Mouse (Mus musculus) right cerebral cortex, adult 2 months (tissue): ENCODE measurements around the gene Lrit2.

Experiments
- DNase-seq, 2 experiments: peaks; one replicate each; pipeline ENCODE4 v3.0.0; 2021 to 2022; ENCODE audit warnings: low spot score in 2 of 2

Lrit2 gene

DNA sequence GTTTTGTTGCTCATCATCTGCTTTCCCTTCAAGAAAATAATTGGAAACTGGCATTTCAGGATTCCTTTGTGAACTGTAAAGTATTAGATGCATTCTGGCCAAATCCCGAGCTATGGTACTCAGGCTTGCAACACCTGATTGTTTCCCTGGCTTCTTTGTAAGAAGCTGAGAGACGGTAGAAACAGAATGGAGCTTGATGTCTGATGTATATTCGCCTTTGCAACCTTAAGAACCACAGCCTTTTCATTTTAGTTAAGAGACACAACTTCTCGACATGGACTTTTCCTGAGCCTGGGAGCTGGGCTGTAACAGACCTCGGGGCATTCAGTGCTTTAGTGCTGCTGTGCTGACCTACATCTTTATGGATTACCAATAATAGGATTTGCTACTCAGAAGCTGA, at the start of gene Lrit2:
Gene Lrit2 (plus strand): TSS at position 301 of the 400 bp plus-strand sequence.
- no peak for DNase-seq

DNA sequence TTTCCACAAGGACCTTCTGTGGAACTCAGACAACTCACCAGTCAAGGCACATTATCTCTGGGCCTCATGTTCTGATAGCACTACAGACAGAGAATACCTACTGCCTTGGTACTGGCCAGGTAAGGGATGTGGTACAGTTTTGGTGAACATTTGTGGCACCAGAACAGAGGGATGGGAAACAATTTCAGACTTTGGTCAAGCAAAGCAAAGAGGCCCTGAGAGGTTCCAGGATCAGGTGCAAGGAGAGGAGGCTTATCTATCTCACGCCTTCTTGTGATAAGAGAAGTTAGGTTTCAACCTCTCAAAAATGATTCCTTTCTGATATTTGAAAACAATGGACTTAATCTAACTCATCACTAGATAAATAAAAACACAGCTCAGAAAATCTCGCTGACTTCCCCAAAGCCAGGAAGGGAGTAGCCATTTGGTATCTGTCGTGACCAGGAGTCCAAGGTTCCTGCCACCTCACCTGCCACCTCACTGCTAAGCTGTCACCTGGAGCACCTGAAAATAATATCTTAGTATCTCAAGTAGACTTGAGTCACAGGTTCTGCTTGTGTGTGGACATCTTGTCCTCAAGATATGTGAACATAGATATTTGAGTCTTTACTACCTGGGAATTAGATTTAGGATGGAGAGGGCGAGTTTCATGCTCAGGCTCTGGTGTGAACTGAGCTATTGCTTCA, 40.3 kb upstream of the Lrit2 start:
- DNase-seq, result no peak

DNA sequence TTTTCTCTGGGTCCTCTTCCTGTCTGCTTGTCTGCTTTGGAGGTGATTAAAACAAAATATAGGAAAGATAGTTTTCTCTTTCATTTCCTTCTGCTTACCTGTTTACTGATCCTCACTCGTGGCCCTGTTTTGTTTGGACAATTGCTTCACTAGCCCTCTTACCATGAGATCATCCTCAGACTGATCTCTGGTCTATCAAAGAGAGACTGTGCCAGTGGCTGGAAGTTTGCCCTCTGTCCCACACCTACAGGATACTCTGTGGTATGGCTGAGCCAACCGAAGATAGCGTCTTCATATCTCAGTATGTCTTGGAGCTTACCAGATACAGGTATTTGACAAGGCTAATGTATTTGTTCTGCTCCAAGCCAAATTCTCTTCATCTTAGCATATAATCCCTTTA, 39.8 kb upstream of the Lrit2 start:
- DNase-seq, result no peak

DNA sequence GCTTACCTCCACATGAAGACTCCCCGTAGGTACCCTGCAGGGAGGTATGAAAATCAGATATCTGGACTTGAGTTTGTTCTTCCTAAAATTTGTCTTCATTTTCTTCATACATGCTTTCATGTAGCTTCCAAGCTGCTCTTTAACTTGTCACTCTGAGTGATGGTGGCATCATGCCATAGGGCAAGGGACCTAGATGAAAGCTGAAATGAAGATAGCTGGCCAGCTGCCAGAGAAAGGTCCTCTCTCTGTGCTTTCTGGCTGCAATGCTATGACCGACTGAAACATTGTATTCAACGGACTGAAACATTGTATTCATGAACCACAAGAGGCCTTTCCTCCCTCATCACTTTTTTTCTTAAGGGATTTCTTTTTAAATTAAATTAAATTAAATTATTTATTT, 39.2 kb upstream of the Lrit2 start:
- no peak for DNase-seq

DNA sequence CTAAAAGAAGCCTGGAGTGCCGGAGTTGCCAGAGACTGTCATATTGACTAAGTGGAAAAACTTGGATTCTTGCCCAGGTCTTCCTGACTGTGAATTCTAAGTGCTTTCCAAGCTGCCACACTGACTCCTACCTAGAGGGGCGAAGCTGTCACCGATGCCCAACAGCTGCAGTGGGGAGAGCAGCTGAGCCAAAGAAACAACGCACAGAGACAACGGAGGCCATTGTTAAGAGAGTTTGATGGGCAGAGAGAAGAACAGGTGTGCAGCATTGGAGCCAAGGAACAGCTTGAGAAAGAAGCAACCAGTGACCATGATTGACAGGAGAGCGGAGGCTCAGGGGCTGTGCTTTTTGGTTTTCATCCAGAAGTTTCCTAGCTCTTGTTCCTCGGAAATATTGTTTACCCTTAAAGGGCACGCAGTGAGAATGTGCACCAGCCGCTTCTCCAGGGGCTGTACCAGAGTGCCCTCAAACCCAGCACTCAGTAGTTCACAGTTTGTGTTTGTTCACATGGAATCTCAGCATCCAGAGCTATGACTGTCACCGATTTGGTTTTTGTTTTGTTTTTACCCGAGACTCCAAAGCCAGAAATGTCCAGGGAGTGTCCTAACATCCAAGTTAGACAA, 35.1 kb upstream of the Lrit2 start:
- DNase-seq, result no peak

DNA sequence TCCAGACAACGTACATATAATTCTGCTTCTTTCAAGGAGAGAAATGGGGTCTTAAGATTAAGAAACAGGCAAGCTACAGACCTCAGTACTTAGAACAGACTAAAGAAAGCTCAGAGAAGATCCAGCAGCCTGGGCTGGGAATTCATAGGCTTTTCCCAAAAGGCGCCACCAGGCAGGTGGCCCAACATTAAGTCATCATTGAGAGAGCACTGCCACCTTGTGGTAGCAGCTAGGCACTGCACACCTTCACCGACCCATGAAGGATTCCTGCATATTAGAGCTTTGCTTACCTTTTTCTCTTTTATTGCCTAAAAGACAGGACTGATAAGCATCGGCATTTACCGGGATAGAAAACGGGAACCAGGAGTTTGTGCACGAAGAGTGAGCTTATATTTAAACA, 34.5 kb upstream of the Lrit2 start:
- peak; percentile 89 to 92 for DNase-seq

DNA sequence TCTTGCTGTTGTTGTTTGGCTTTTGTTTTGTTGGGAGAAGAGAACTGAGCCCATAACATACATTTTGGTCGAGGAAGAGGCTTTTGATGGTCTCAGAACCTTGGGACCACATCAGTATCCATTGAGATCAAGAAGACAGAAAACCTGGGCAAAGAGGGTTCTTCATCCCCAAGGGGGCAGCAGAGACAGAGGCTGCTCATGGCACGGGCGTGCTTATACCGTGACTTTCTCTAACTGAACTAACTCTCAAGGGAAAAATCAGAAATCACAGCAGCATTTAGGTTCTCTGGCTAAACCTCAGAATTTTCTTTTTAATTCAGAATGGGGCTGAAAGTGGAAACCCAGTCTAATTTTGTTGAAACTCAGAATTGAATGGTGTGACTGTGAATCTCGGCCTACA, 33.3 kb upstream of the Lrit2 start:
- DNase-seq, result peak in 1 of 2 experiments; percentile 13

DNA sequence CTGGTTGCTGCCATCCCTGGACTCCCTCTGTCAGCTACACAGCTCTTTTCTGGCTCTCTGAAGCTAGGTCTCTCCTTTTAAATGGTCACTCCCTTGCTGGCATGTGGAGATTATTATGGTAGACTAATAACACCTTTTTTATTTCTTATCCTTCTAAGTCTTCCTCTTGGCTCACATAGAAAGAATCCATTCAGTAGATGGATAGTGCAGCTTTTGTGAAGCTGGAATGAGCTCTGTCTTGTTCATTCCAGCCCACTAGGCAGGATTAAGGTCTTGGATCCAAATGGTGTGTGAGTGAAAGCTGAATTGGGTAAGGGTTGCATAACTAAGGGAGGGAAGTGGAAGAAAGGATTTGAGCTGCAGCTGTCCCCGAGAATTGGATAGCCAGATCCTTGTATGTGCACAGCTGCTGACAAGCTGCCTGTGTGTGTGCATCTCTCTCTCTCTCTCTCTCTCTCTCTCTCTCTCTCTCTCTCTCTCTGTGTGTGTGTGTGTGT, 18.8 kb upstream of the Lrit2 start, which contains the start of gene Rgr:
Gene Rgr (minus strand): TSS at position 51 of the 497 bp plus-strand sequence.
- no peak for DNase-seq

DNA sequence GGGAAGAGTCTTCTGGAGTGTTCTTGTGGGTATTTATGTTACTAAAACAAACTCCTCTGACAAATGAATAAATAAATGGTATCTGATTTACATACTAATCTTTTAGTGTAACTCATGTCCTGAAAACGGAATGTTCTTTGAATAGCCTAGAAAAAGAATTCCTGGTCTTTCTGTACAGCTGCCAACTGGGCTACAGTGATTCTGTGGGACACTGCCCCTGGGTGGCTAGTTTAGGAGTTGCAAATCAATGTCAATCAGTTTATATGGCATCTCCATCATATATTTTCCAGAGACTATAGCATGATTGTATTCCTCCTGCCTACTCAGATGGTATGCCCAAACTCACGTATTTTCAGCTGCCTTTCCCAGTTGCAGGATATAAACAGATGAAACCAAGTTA, 2.9 kb upstream of the Lrit2 start:
- DNase-seq, result no peak

DNA sequence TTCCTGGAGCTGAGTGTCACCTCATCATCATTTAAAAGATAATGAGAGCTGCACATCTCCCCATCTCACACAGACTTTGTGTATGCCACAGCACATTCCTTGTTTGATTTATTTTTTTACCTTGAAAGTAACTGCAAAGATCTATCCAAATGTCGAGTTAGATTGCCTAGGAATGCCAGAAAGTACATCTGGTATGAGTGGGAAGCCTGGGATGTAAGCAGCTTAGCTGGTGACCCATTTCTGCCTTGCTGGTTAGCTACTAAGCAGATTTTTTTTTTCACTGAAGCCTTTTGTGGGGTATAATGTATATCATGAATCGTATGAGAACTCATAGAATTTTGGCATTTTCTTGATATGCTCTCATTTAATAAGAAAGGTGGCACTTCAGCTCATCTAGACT, 1.1 kb upstream of the Lrit2 start:
- DNase-seq, result peak; percentile 23 to 26

DNA sequence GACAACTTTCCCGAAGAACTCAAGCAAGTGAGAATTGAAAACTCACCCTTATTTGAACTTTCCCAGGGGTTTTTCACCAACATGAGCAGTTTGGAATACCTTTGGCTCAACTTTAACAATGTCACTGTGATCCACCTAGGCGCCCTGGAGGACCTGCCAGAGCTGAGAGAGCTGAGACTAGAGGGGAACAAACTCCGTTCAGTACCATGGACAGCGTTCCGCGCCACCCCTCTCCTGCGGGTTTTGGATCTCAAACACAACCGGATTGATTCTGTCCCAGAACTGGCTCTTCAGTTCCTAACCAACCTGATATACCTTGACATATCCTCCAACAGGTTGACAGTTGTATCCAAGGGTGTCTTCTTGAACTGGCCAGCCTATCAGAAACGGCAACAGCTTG, 787 bp downstream of the Lrit2 start:
- DNase-seq, result no peak

DNA sequence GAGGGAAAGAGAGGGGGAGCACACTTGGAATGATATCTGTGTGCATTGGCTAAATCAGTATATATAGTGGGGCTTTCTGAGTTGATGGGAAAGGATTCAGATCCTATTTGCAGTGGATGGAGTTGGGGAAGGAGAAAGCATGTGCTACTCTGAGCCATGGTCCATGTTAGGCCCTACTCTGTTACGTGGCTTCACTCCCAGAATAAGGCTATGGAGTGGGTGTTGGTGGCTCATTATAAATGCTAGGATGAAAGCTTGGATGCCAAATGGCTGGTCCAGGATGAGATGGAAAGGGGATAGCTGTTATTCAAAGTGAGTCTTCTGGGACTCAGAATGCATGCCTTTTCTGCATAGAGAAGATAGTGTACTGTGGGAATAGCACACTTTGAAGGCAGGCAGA, 13.0 kb downstream of the Lrit2 start:
- DNase-seq, result no peak

DNA sequence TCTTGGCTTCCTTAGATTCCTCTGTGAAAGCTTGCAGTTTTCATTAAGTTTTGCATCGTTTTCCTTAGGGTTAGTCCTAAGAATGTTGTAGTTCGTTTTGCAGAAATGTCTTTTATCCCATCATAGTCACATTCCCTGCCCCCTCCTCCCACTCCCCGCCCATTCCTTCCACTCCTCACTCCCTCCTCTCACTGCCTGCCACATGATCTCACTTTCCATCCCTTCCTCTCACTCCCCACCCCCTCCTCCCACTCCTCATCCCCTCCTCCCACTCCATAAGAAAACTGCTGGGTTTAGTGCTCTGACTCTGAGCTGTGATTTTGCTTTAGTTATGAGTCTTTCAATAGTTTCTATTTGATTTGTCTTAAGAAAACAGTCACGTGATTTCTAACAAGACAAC, 16.0 kb downstream of the Lrit2 start:
- no peak for DNase-seq

DNA sequence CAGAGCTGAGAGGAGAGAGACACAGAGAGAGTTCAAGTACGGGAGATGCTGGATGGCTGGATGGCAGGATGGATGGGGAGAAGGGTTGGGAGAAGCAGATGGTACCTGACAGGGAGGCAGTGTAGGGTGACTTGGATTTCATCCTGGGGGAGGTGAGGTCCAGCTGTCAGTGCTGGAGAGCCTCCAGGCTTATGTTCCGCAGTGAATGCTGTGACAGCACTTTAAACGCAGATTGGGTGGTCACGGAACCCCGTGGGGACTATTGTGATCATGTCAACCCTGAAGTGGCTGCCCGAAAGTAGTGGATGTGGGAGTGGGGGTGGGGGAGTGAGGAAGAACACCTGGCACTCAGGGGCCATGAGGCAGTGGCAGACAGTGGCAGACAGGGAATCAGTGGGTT, 26.7 kb downstream of the Lrit2 start:
- DNase-seq, result no peak

DNA sequence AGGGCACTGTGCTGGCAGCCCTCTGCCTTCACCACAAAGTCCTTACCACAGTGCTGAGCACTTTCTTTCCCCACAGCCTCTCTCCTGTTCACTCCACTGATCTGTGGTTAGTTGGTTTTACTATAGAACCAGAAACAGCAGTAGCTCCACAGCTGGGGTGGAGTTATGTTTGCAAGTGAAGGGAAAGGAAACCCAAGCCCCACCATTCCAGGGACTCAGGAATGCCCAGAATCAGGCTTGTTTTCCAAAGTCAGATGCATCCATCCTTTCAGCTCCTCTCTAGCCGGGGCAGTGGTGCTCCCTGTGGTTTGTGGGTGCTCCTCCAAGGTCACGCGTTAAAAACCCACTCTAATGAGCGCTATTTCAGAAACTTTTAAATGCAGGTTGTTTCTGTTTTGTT, 27.8 kb downstream of the Lrit2 start:
- no peak for DNase-seq

DNA sequence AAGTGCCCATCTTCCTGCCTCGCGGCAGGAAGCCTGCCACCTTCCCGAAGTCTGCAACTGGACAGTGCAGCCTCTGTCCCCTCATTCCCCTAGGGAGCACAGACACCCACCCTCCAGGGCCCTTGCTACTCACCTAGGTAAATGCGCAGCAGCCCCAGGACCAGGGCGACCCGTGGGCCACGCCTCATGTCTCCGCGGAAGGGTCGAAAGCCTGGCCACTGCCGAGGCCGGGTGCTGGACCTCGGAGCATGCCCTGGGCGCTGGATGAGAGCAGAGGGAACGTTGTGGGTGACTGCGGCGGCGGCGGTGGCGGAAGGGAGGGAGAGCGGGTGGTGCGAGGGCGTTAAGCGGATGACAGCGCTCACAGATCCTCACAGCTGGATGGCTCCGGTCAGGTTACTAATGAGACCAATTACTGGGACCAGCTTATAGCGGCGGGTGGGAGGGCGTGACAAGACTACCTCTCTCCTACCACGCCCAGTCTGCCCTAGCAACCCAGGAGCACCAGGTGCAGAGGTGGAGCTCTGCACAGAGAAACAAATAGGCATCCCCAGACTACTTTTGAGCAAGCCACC, 30.3 kb downstream of the Lrit2 start, which contains the start of gene Cdhr1:
Gene Cdhr1 (minus strand): TSS at position 392 of the 575 bp plus-strand sequence.
- DNase-seq, result peak; percentile 31 to 38

DNA sequence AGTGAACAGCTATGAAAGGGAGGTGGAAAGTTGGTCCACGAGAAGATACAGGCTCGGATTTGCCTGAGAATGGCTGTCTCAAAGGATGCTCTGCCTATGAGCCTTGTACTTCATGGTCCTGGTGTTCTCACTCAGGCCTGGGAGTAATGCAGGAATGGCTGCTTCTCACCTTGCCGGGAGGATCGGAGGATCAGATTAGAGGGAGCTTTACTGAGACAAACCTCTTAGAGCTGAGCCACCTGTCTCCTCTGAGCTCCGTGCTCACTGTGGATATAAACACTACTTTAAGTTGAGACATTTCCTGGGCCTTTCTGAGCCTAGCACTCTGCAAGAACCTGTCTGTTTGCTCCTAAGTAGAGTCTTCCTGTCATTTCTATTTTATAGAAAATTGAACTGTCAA, 33.8 kb downstream of the Lrit2 start:
- no peak for DNase-seq

DNA sequence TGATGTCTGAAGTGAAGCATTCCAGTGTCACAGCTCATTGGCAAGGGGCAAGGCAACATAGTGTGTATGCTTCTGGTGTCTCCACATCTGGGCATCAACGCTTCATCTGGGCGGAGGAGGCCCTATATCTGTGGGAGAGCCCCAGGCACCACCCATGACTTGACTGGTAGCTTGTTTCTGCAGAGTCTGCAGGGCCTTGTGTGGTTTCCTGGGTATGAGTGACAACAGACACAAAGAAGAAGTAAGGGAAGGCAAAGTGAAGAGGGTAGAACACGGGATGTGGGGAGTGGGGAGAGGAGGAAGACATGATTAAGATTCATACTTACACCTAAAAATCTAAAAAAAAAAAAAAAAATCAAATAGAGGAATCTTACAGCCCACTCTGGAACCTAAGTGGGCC, 34.8 kb downstream of the Lrit2 start:
- DNase-seq, result no peak

DNA sequence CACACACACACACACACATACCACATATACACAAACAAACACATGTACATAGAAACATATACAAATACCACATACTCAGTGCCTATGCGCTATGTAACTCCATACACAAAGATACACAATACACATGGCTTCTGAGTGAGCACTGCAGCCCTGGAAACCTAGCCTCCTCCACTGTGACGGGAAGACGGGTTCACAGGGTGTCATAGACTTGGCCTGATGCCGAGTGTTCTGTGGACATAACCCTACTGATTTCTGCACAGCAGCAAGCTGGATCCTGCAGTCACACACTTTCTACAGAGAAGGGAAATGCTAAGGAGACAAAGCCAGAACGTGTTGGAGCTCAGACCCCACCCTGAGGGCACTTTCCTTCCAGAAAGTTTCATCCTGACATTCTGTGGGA, 37.0 kb downstream of the Lrit2 start:
- no peak for DNase-seq

DNA sequence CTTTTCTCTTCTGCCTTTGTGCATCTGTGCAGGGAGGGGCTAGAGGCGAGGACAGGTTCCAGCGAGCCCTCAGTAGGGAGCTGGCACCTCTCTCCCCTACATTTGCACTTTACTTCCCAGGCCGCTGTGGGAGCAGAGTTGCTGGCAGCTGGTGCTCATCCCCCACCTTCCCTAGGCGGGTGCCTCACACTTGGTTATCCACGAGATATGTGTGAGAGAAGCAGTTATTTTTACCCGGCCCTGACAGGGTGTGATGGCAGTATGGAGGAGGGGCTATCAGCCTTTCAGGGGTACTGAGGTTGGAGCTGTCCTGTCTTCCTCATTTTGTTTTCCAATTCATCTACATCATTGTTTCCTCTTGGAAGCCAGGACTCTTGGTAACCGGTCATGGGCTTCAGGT, 38.1 kb downstream of the Lrit2 start:
- DNase-seq, result peak; percentile 25 to 29

DNA sequence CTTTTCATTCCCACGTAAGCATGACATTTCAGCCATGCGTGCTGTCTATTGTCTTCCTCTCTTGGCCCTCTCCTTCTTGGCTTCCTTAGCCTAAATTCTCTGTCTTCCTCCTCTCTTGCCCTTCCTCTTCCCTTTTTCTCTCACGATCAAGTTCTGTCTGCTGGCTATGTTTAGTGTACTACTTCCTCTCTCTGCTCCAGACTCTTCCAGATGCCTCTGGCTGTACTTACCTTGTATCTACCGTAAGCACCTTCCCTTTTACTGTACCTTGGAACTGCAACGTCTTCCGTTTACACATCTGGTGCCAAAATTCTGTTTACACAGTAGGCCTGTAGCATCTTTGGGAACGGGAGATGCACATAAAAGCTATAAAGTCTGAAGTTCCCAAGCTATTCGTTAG, 41.7 kb downstream of the Lrit2 start:
- DNase-seq, result no peak

DNA sequence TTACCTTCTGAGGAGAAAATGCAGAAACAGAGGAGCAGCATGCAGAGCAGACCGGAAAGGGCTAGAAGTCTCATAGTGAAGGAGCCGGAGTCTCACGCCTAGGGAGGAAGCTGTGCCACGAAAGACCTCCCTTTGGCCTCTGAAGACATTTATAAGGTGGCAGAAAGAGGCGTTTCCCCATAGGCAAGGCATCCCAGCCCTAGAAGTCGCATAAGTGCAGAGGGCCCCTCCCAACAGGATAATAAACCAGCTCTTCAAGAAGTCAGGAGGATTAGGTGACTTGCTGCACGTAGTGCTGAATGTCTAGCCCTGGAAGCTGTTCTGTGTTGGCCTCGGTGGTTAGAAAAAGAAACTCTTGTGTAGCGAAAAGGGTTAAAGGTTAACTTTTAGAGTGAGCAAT, 42.2 kb downstream of the Lrit2 start:
- no peak for DNase-seq

DNA sequence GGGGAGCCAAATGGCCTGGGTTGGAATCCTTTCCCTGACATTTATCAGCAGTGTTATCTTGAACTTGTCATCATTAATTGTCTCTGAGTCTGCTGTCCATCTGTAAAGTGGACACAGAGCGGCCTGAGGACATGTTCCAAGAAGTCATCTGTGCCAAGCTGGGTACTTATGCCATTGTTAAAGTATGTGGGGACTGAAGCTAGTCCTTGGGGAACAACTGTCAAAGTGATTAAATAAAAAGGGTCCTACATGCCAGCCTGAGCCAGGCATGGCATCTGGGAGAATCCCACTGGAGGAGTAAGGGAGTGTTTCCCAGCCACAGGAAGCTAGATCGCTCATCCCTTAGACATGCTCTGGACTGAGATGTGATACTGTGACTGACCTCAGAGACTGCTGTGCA, 42.7 kb downstream of the Lrit2 start:
- no peak for DNase-seq
